Mouse (Mus musculus) midbrain, embryonic 10.5 days (tissue): ENCODE results near the gene Gm44973. TPM values are rescaled to one million over a fixed set of nuclear protein-coding genes. Genes with fewer than 3 reads are reported as not detected.
A peak's percentile ranks its signal among the peaks of the same experiment; 100 is the strongest.
"Not testable (repeated sequence)": the region's sequence is repeated elsewhere in the genome, so short reads cannot be mapped to it uniquely, and the experiment has no call there.

ENCODE experiments used
- DNase-seq: peaks from one replicate; pipeline ENCODE4 v3.0.0-alpha.2; 2017; ENCODE audit warnings: low spot score
- H3K27ac ChIP-seq: fragments of 300-500 bp; sonication (generic); replicated peaks from 2 replicates; pipeline ENCODE4 v1.5.1; 2016; ENCODE audit warnings: mild to moderate bottlenecking
- H3K27me3 ChIP-seq: fragments of 300-500 bp; sonication (generic); 2 replicates; pipeline ENCODE4 v1.6.1; 2016; ENCODE audit warnings: low read depth, mild to moderate bottlenecking; ENCODE audit not compliant: poor library complexity, severe bottlenecking
- H3K36me3 ChIP-seq: fragments of 300-500 bp; sonication (generic); 2 replicates; pipeline ENCODE4 v1.6.1; 2016; ENCODE audit warnings: mild to moderate bottlenecking, moderate library complexity
- H3K4me1 ChIP-seq: fragments of 300-500 bp; sonication (generic); 2 replicates; pipeline ENCODE4 v1.6.1; 2016
- H3K4me3 ChIP-seq: fragments of 300-500 bp; sonication (generic); 2 replicates; pipeline ENCODE4 v1.5.1; 2016; ENCODE audit warnings: mild to moderate bottlenecking, moderate library complexity
- H3K9me3 ChIP-seq: fragments of 300-500 bp; sonication (generic); replicated peaks from 2 replicates; pipeline ENCODE4 v1.6.1; 2016; ENCODE audit warnings: mild to moderate bottlenecking
- WGBS: fragments of 180-500 bp; shearing (Covaris S2); methylation state at CpG from one replicate; pipeline ENCODE4 v1.1.7; 2016; 5-methylcytosine and 5-hydroxymethylcytosine counted together
- polyA plus RNA-seq: library from polyadenylated mRNA; unstranded; fragments of >200 nt; fragmentation: Nextera tagmentation; extraction: Ambion mirVana; gene quantifications from 2 replicates; pipeline ENCODE4 v1.2.1, GENCODE M21; 2016

Gene Gm44973
- polyA plus RNA-seq, 1 experiment from 2014 or later, result 1.2 TPM

DNA sequence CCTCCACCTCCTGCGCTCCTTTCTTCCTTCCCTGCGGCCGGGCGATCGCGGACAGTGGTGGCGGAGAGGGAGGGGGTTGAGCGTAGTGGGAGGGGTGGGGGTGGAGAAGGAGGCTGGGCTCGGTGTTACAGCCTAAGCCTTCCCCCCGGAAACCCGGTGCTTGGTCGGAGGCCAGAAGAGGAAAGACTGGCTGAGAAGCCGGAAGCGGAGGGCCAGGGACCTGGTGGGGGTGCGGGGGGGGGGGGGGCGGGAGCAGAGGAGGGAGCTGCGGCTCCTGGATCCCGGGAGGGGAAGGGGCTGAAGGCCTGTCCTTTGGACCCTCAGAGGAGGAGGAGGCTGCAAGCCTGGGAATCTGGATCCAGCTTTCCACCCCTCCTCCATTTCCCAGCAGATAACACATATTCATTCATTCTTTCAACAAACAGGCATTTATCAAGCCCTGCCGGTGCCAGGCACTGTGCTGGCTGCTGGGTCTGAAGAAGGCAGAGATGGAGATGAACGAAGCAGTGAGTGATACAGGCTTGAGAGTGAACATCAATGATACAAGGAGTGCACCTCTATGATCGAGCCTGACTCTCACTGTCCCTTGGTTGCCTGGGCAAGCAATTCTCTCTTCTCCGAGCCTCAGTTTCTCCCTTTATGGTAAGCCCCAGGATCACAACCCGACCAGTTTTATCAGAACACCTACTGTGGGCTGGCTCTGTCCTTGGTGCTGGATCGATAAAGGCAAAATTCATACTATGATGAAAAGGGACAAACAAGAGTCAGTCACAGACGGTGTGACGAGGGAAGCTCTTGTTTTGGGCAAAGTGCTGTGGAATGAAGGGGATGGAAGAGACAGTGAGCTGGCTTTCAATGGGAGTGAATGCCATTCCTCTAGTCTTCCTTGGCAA, 19.0 kb upstream of the Gm44973 start, which contains the start of gene Zfp579:
TSS of gene Zfp579 (minus strand) at position 156 of the 893 bp plus-strand sequence.
- peaks cover 35% of the 10 kb centered on the region for H3K36me3 ChIP-seq
- H3K9me3 ChIP-seq, result peaks cover 26% of the 10 kb centered on the region
- peak; percentile 94 for DNase-seq
- peaks cover 42% of the 10 kb centered on the region for H3K4me1 ChIP-seq
- 7% methylated on average over 20 of the region's 26 CpGs for WGBS
- peak within 1 kb of the TSS; percentile 78 for H3K4me3 ChIP-seq
- peak within 1 kb of the TSS; percentile 90 for H3K27ac ChIP-seq
- H3K27me3 ChIP-seq, result peaks cover 33% of the 10 kb centered on the region

DNA sequence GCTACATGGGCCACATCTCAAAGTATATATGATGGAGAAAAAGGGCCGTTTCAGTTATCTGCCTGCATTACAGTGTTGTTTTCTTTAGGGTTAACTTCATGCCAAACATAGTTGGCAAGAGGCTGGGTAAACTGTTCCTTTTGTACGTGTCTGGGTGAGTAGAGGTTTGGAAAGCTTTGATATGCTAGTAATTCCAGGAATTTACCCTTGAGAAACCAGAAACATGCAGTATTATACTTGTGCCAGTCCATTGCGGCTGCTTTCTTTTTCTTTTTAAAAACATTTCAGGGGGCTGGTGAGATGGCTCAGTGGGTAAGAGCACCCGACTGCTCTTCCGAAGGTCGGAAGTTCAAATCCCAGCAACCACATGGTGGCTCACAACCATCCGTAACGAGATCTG, 18.4 kb upstream of the Gm44973 start:
- no peak overlapping the region for H3K27ac ChIP-seq

DNA sequence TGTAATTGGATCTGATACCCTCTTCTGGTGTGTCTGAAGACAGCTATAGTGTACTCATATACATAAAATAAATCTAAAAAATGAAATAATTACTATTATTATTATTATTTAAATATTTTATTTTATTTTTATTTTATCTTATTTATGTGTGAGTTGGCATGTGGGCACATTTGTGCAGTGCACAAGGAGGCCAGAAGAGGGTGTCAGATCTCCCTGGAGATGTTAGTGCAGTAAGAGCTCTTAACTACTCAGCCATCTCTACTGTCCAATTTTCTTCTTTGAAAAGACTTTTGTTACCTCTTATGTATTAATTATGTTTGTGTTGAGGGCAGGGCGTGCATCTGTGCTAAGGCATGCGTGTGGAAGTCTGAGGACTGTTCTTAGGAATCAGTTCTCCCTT, 15.4 kb upstream of the Gm44973 start:
- no peak for DNase-seq
- Histone ChIP-seq H3K9me3 (peaks cover 21% of the 10 kb centered on the region), H3K4me3 (no peak overlapping the region), H3K27me3 (peaks cover 5% of the 10 kb centered on the region), H3K27ac (no peak overlapping the region), H3K4me1 (peaks cover 19% of the 10 kb centered on the region), H3K36me3 (no peaks in the 10 kb centered on the region)
- 69% methylated on average over 2 of the region's 2 CpGs for WGBS

More for the DNA sequence above, 18.4 kb upstream of the Gm44973 start:
- H3K4me1 ChIP-seq, result peaks cover 42% of the 10 kb centered on the region
- peaks cover 25% of the 10 kb centered on the region for H3K9me3 ChIP-seq
- 78% methylated on average over 8 of the region's 8 CpGs for WGBS
- H3K36me3 ChIP-seq, result peaks cover 28% of the 10 kb centered on the region
- peaks cover 33% of the 10 kb centered on the region for H3K27me3 ChIP-seq
- no peak for DNase-seq
- H3K4me3 ChIP-seq, result peak overlapping the region; percentile 78

DNA sequence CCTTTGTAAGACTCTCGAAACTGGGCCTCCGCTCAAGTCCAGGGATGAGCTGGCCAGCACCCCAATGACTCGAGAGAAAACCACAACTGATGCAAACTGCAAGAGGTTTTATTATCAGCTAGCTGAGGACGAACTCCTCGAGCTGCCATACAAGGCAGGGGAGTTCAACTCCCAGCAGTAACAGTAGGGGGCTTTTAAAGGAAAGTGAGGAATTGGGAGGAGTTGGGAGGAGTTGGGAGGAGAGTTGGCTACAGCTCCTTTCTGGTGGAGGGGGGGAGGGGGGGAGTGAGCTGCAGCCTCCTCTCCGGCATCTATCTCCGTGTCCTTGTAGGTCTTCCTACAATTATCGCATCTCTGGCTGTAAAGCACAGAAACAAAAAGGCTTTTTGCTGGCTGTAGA, 12.4 kb upstream of the Gm44973 start:
- not testable (repeated sequence) for H3K4me3 ChIP-seq, H3K4me1 ChIP-seq, H3K27me3 ChIP-seq, DNase-seq, H3K27ac ChIP-seq
- H3K36me3 ChIP-seq, result peaks cover 22% of the 10 kb centered on the region
- H3K9me3 ChIP-seq, result peaks cover 21% of the 10 kb centered on the region
- 77% methylated on average over 8 of the region's 8 CpGs for WGBS

DNA sequence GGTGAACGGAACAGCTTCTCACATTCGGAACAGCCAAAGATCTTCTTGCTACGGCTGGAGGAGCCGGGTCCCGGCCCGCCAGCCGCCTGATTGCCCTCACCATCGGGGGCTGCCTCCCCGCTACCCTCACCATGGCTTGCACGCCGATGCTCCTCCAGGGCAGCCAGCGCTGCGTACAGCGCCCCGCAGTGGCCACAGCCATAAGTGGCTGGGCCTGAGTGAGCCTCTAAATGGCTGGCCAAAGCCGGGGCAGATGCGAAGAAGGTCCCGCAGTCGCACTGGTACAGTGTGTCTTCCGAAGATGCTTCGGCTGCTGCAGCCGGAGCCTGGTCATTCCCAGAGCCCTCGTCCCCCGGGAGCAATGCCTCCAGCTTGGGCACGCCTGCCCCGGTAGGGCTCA, 7.1 kb upstream of the Gm44973 start:
- no peaks in the 10 kb centered on the region for H3K27me3 ChIP-seq
- WGBS, result 95% methylated on average over 26 of the region's 26 CpGs

GRCm38 (mm10) chr7:5012681-5013513, 2.4 kb upstream of the Gm44973 start:
- WGBS, result 90% methylated on average over 27 of the region's 27 CpGs
- H3K27me3 ChIP-seq, result no peaks in the 10 kb centered on the region
- DNase-seq, result no peak
- no peak overlapping the region for H3K27ac ChIP-seq
- H3K4me3 ChIP-seq, result peak overlapping the region; percentile 77
- peaks cover 65% of the 10 kb centered on the region for H3K36me3 ChIP-seq
- H3K9me3 ChIP-seq, result peaks cover 10% of the 10 kb centered on the region
- peaks cover 15% of the 10 kb centered on the region for H3K4me1 ChIP-seq

More for the DNA sequence above, 7.1 kb upstream of the Gm44973 start:
- peaks cover 2% of the 10 kb centered on the region for H3K4me1 ChIP-seq
- H3K9me3 ChIP-seq, result peaks cover 19% of the 10 kb centered on the region
- no peak overlapping the region for H3K27ac ChIP-seq
- H3K36me3 ChIP-seq, result peaks cover 75% of the 10 kb centered on the region
- no peak for DNase-seq
- H3K4me3 ChIP-seq, result 0 out of 2 replicates have a peak overlapping the region, but pooled peaks have one; percentile 11

GRCm38 (mm10) chr7:5014251-5015117, 812 bp upstream of the Gm44973 start, which contains the start of the genes Zfp524 and Fiz1:
Zfp524 (plus strand) TSS chr7:5014415.
Fiz1 (minus strand) TSS chr7:5014697.
- peaks cover 19% of the 10 kb centered on the region for H3K4me1 ChIP-seq
- no peaks in the 10 kb centered on the region for H3K9me3 ChIP-seq
- peak; percentile 97 for DNase-seq
- peak within 1 kb of the TSS; percentile 99 for H3K27ac ChIP-seq
- H3K27me3 ChIP-seq, result no peaks in the 10 kb centered on the region
- H3K4me3 ChIP-seq, result peak within 1 kb of the TSS; percentile 77
- under 1% methylated on average over 42 of the region's 42 CpGs for WGBS
- H3K36me3 ChIP-seq, result peaks cover 51% of the 10 kb centered on the region

DNA sequence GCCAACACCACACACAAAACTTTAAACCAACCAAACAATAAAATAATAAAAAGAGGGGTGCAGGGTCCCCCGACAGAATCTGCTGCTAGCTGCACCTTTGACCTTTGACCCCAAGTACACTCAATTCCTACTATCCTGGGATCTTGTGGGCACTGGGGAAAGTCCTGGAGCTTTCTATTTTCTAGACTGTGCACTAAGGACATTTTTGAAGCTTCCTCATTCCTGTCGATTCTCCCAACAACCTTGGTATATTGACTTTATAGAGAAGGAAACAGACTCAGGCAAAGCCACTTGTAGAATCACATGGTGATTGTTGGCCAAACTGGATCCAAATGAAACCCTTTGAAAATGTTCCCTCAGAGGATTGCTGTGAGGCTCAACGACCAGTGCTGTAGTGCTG, 761 bp downstream of the Gm44973 start:
- H3K27ac ChIP-seq, result peak overlapping the region; percentile 99
- no peak for DNase-seq
- H3K9me3 ChIP-seq, result no peaks in the 10 kb centered on the region
- H3K27me3 ChIP-seq, result no peaks in the 10 kb centered on the region
- H3K4me1 ChIP-seq, result peaks cover 23% of the 10 kb centered on the region
- 72% methylated on average over 3 of the region's 3 CpGs for WGBS
- peak overlapping the region; percentile 77 for H3K4me3 ChIP-seq
- peaks cover 35% of the 10 kb centered on the region for H3K36me3 ChIP-seq

- no peak overlapping the region for H3K4me3 ChIP-seq
- H3K27ac ChIP-seq, result no peak overlapping the region
- no peaks in the 10 kb centered on the region for H3K27me3 ChIP-seq
- peaks cover 33% of the 10 kb centered on the region for H3K36me3 ChIP-seq
- DNase-seq, result no peak
- peaks cover 31% of the 10 kb centered on the region for H3K4me1 ChIP-seq
- H3K9me3 ChIP-seq, result no peaks in the 10 kb centered on the region
- 100% methylated on average over 2 of the region's 2 CpGs for WGBS
These were observed 1.6 kb downstream of the Gm44973 start for GRCm38 (mm10) chr7:5016920-5017319.

DNA sequence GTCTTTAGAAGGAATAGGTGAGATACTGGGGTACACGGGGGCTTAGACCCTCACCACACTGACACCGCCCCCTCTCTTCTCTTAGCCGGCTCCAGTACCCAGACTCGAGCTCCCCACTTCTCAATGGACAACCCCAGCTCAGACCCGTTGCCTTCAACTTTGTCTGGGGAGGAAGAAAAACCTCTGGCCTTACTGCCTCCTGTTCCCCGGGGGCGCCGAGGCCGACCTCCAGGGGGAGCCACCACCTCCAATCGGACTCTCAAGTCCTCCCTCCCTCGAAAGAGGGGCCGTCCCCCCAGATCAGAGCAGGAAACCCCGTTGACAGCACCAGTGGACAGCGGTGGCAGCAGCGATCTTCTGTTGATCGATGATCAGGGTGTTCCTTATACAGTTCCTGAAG, 2.1 kb downstream of the Gm44973 start:
- Histone ChIP-seq H3K4me1 (peaks cover 35% of the 10 kb centered on the region), H3K9me3 (no peaks in the 10 kb centered on the region), H3K27ac (no peak overlapping the region), H3K4me3 (no peak overlapping the region; the same call in 1 of the 2 replicates), H3K27me3 (no peaks in the 10 kb centered on the region), H3K36me3 (peaks cover 33% of the 10 kb centered on the region)
- DNase-seq, result no peak
- 87% methylated on average over 16 of the region's 16 CpGs for WGBS

GRCm38 (mm10) chr7:5017931-5018330, 2.6 kb downstream of the Gm44973 start:
- Histone ChIP-seq H3K4me3 (no peak overlapping the region; the same call in 1 of the 2 replicates), H3K4me1 (peaks cover 38% of the 10 kb centered on the region)
- WGBS, result 95% methylated on average over 21 of the region's 21 CpGs

GRCm38 (mm10) chr7:5019576-5019975, 4.3 kb downstream of the Gm44973 start:
- H3K9me3 ChIP-seq, H3K27me3 ChIP-seq, DNase-seq: not testable (repeated sequence)
- peaks cover 46% of the 10 kb centered on the region for H3K36me3 ChIP-seq
- WGBS, result 34% methylated on average over 8 of the region's 8 CpGs
- peak overlapping the region; percentile 93 for H3K4me3 ChIP-seq
- H3K27ac ChIP-seq, result peak overlapping the region; percentile 96
- H3K4me1 ChIP-seq, result peaks cover 31% of the 10 kb centered on the region

More at GRCm38 (mm10) chr7:5017931-5018330, 2.6 kb downstream of the Gm44973 start:
- Histone ChIP-seq H3K27ac (no peak overlapping the region), H3K27me3 (no peaks in the 10 kb centered on the region), H3K9me3 (no peaks in the 10 kb centered on the region), H3K36me3 (peaks cover 33% of the 10 kb centered on the region)
- no peak for DNase-seq
